Mouse (Mus musculus): Measurements from ENCODE around the gene Arhgap17. TPM values are rescaled to one million over a fixed set of nuclear protein-coding genes. Genes with fewer than 3 reads are reported as not detected.
A peak's percentile ranks its signal among the peaks of the same experiment; 100 is the strongest.

Arhgap17 gene
- polyA plus RNA-seq, 1 experiment from 2014 or later: 12.0 TPM

DNA sequence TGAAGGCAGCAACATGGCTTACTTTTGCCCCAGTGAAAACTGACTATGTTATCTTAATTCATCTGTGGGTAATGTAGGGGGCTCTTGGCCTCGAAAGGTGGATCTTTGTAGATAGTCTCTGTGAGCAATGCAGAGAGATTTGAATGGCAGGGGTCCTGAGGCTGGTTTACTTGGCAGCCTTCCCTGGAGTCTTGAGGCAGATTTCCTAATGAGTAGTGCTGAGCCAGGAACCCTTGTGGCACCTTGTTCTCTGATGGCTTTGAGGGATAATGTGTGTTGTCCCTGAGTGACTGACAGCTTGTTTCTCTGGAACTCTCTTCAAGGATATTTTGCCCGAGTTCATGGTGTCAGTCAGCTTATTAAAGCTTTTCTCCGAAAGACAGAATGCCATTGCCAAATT, 31.4 kb upstream of the Arhgap17 start:
- Histone ChIP-seq H3K9ac (replicated peaks; ENCODE audit: low read length) (no peak overlapping the region), H3K4me3 (replicated peaks; ENCODE audit: low read depth, low read length) (no peak overlapping the region), H3K4me2 (ENCODE audit: low read length) (no peak overlapping the region), H3K4me1 (ENCODE audit: control insufficient read depth, insufficient read depth, low read length) (no peaks in the 10 kb centered on the region), H3K36me3 (ENCODE audit: control insufficient read depth, insufficient read depth, low read length) (peaks cover 54% of the 10 kb centered on the region), H3K27ac (replicated peaks; ENCODE audit: low read depth, low read length) (no peak overlapping the region), H3K27me3 (ENCODE audit: control insufficient read depth, insufficient read depth, low read length) (no peaks in the 10 kb centered on the region), H3K9me3 (ENCODE audit: control insufficient read depth, low read length) (no peaks in the 10 kb centered on the region)
- peak; percentile 7 for DNase-seq
- WGBS: 83% methylated on average over 3 of the region's 3 CpGs
- ATAC-seq (ENCODE audit: low FRiP score, low TSS enrichment): no peak

DNA sequence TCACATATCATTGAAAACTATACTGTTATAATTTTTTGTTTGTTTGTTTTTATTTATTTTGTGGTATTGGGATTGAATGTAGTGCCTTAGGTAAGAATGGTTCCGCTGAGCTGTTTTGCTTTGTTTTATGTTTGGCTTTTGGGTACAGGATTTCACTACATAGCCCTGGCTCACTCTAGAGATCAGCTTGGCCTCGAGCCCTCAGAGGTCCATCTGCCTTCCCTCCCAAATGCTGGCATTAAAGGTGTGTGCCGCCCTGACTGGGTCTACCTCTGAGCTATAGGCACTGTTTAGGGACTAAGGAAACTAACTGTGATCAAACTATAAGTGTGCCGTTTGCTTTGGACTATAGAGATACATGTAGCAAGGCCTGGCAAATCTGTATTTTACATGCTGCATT, 29.6 kb upstream of the Arhgap17 start:
- no peak overlapping the region for H3K27ac ChIP-seq (replicated peaks; ENCODE audit: low read depth, low read length)
- WGBS: 87% methylated on average over 4 of the region's 4 CpGs
- DNase-seq: no peak
- ATAC-seq (ENCODE audit: low FRiP score, low TSS enrichment): no peak
- H3K4me3 ChIP-seq (replicated peaks; ENCODE audit: low read depth, low read length): no peak overlapping the region
- no peak overlapping the region for H3K9ac ChIP-seq (replicated peaks; ENCODE audit: low read length)
- no peaks in the 10 kb centered on the region for H3K9me3 ChIP-seq (ENCODE audit: control insufficient read depth, low read length)
- peaks cover 41% of the 10 kb centered on the region for H3K36me3 ChIP-seq (ENCODE audit: control insufficient read depth, insufficient read depth, low read length)
- H3K4me2 ChIP-seq (ENCODE audit: low read length): no peak overlapping the region
- no peaks in the 10 kb centered on the region for H3K27me3 ChIP-seq (ENCODE audit: control insufficient read depth, insufficient read depth, low read length)
- H3K4me1 ChIP-seq (ENCODE audit: control insufficient read depth, insufficient read depth, low read length): no peaks in the 10 kb centered on the region

DNA sequence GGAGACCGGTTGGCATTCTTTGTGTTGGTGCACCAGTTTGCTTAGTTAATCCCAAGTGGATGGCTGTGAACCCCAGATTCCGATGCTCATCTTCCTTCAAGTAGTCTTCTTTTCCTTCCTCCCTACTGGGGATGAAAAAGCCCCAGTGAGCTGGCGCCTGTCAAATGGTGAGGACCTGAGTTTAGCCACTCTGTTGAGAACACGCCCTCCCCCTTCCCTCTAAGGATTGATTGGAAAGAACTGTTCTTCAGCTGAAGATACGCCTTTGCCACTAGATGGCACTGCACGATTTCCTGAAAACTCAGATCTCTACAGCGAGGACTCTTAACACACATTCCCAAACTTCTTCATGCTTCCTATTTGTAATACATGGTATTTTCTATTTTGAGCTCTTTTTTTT, 29.1 kb upstream of the Arhgap17 start:
- ATAC-seq (ENCODE audit: low FRiP score, low TSS enrichment) (no peak), DNase-seq (peak; percentile 90)
- no peaks in the 10 kb centered on the region for H3K27me3 ChIP-seq (ENCODE audit: control insufficient read depth, insufficient read depth, low read length)
- 28% methylated on average over 7 of the region's 7 CpGs for WGBS
- H3K4me2 ChIP-seq (ENCODE audit: low read length): no peak overlapping the region
- H3K4me3 ChIP-seq (replicated peaks; ENCODE audit: low read depth, low read length): no peak overlapping the region
- peaks cover 38% of the 10 kb centered on the region for H3K36me3 ChIP-seq (ENCODE audit: control insufficient read depth, insufficient read depth, low read length)
- H3K9ac ChIP-seq (replicated peaks; ENCODE audit: low read length): no peak overlapping the region
- H3K9me3 ChIP-seq (ENCODE audit: control insufficient read depth, low read length): no peaks in the 10 kb centered on the region
- H3K27ac ChIP-seq (replicated peaks; ENCODE audit: low read depth, low read length): no peak overlapping the region
- no peaks in the 10 kb centered on the region for H3K4me1 ChIP-seq (ENCODE audit: control insufficient read depth, insufficient read depth, low read length)

DNA sequence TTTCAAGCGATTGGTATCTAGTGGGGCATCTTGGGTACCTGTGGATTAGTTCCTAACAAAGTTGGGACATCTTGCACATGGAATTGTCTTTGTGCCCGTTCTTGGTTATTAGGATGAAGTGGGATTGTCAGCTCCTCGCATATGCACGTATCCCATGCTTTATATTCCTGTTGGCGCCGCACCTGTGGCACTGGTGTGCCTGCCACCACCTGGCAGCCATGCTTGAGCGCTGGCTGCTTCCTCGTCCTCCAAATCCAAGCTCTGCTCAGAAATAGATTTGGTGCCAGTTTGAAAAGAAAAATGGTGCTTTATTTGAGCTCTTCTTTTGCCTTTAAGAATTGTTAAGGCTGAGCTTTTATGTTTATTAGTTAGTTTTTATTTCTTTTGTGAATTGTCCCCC, 28.2 kb upstream of the Arhgap17 start:
- H3K9me3 ChIP-seq (ENCODE audit: control insufficient read depth, low read length): no peaks in the 10 kb centered on the region
- H3K4me3 ChIP-seq (replicated peaks; ENCODE audit: low read depth, low read length): no peak overlapping the region
- no peaks in the 10 kb centered on the region for H3K27me3 ChIP-seq (ENCODE audit: control insufficient read depth, insufficient read depth, low read length)
- no peaks in the 10 kb centered on the region for H3K4me1 ChIP-seq (ENCODE audit: control insufficient read depth, insufficient read depth, low read length)
- ATAC-seq (ENCODE audit: low FRiP score, low TSS enrichment) (no peak), DNase-seq (no peak)
- H3K27ac ChIP-seq (replicated peaks; ENCODE audit: low read depth, low read length): no peak overlapping the region
- H3K9ac ChIP-seq (replicated peaks; ENCODE audit: low read length): no peak overlapping the region
- H3K36me3 ChIP-seq (ENCODE audit: control insufficient read depth, insufficient read depth, low read length): peaks cover 30% of the 10 kb centered on the region
- H3K4me2 ChIP-seq (ENCODE audit: low read length): no peak overlapping the region
- 91% methylated on average over 8 of the region's 8 CpGs for WGBS

DNA sequence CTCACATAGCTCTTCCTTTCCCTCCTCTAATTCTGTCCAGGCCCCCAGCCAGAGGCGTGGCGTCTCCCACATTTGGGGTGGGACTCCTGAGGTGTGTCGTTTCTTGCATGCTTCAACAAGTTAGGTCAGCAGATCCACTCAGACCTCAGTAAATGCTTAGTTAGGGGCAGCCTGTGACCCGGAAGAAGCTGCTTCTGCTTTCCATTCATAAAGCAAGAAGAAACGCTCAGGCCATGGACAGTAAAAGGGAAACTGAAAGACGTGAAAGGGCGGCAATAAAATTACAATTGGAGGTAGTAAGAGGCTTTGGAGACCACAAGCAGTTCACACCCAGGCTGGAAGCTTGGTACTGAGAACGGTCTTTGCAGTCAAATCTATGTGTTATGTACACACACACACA, 27.7 kb upstream of the Arhgap17 start:
- WGBS: 88% methylated on average over 8 of the region's 8 CpGs
- Histone ChIP-seq H3K27me3 (ENCODE audit: control insufficient read depth, insufficient read depth, low read length) (no peaks in the 10 kb centered on the region), H3K4me3 (replicated peaks; ENCODE audit: low read depth, low read length) (no peak overlapping the region), H3K27ac (replicated peaks; ENCODE audit: low read depth, low read length) (no peak overlapping the region), H3K9ac (replicated peaks; ENCODE audit: low read length) (no peak overlapping the region), H3K9me3 (ENCODE audit: control insufficient read depth, low read length) (no peaks in the 10 kb centered on the region), H3K36me3 (ENCODE audit: control insufficient read depth, insufficient read depth, low read length) (peaks cover 29% of the 10 kb centered on the region), H3K4me2 (ENCODE audit: low read length) (no peak overlapping the region), H3K4me1 (ENCODE audit: control insufficient read depth, insufficient read depth, low read length) (no peaks in the 10 kb centered on the region)
- DNase-seq (no peak), ATAC-seq (ENCODE audit: low FRiP score, low TSS enrichment) (no peak)

DNA sequence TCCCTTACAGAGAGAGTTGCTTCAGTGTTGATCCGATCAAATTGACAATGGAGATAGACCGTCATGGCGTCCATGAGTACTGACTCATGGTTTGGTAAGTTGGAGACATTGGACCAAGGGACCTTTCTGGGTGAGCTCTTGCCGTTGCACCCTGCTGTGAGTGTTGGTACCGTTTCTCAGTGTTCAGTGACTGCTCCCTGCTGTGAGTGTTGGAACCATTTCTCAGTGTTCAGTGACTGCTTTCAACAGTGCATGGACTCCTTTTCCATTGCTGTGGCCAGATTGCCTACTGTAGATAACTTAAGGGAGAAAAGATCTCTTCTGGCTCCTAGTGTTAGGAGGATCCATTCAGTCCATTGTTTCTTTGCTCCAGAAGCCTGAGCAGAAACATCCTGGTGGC, 27.2 kb upstream of the Arhgap17 start:
- WGBS: 90% methylated on average over 5 of the region's 5 CpGs

DNA sequence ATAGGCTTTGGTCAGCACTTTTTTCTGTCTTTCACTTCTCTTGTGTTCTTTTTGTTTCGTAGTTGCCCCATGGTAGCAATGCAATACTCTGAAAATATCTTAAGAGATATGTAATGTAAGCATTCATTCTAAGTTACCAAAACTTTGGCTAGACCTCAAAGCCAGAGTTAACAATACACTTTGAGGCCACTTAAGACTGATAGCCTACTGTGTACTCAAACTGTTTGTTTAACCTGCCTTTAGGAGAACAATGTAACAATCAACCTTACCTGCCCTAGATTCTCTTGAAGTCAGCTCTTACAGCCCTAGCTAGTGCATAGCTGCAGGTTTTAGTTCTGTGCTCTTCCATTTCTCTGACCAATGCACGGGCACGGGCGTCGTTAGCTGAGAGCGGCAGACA, 24.6 kb upstream of the Arhgap17 start:
- 96% methylated on average over 6 of the region's 6 CpGs for WGBS
- no peak for ATAC-seq (ENCODE audit: low FRiP score, low TSS enrichment)

More for the DNA sequence above, 27.2 kb upstream of the Arhgap17 start:
- peaks cover 28% of the 10 kb centered on the region for H3K36me3 ChIP-seq (ENCODE audit: control insufficient read depth, insufficient read depth, low read length)
- no peak overlapping the region for H3K27ac ChIP-seq (replicated peaks; ENCODE audit: low read depth, low read length)
- DNase-seq: no peak
- H3K9ac ChIP-seq (replicated peaks; ENCODE audit: low read length): no peak overlapping the region
- H3K9me3 ChIP-seq (ENCODE audit: control insufficient read depth, low read length): no peaks in the 10 kb centered on the region
- H3K4me1 ChIP-seq (ENCODE audit: control insufficient read depth, insufficient read depth, low read length): no peaks in the 10 kb centered on the region
- no peak overlapping the region for H3K4me2 ChIP-seq (ENCODE audit: low read length)
- ATAC-seq (ENCODE audit: low FRiP score, low TSS enrichment): no peak
- H3K27me3 ChIP-seq (ENCODE audit: control insufficient read depth, insufficient read depth, low read length): no peaks in the 10 kb centered on the region
- H3K4me3 ChIP-seq (replicated peaks; ENCODE audit: low read depth, low read length): no peak overlapping the region

DNA sequence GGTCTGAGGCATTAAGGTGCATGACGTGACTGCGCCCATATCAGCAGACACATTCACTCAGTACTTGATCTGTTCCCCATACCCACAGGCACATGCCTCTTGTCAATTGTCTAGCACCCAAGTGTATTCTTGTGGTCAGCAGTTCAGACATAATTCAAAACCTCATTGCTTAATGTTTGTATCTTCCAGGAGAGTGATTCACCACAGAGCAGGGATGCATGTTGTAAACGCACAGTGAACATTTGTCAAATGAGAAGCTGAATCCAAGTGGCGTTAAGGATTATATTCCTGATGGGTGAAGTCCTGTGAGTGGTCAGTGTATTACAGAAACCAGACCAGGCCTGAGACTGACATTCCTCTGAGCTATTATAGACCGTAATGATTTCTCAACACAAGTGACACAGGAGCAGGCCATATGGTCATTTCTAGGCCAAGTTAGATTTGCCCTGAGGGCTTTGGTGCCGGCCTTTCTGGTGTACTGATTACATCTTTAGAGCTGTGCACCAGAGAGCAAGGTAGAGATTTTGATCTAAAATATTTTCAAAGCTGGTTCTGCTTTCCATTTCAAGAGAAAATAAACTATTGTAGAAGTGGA, 20.1 kb upstream of the Arhgap17 start:
- WGBS: 91% methylated on average over 6 of the region's 6 CpGs
- no peaks in the 10 kb centered on the region for H3K9me3 ChIP-seq (ENCODE audit: control insufficient read depth, low read length)
- no peak overlapping the region for H3K27ac ChIP-seq (replicated peaks; ENCODE audit: low read depth, low read length)
- ATAC-seq (ENCODE audit: low FRiP score, low TSS enrichment) (no peak), DNase-seq (no peak)
- H3K4me2 ChIP-seq (ENCODE audit: low read length): no peak overlapping the region
- no peaks in the 10 kb centered on the region for H3K27me3 ChIP-seq (ENCODE audit: control insufficient read depth, insufficient read depth, low read length)
- H3K9ac ChIP-seq (replicated peaks; ENCODE audit: low read length): no peak overlapping the region
- H3K4me3 ChIP-seq (replicated peaks; ENCODE audit: low read depth, low read length): no peak overlapping the region
- H3K4me1 ChIP-seq (ENCODE audit: control insufficient read depth, insufficient read depth, low read length): no peaks in the 10 kb centered on the region
- peaks cover 55% of the 10 kb centered on the region for H3K36me3 ChIP-seq (ENCODE audit: control insufficient read depth, insufficient read depth, low read length)

More for the DNA sequence above, 24.6 kb upstream of the Arhgap17 start:
- Histone ChIP-seq H3K4me2 (ENCODE audit: low read length) (no peak overlapping the region), H3K9ac (replicated peaks; ENCODE audit: low read length) (no peak overlapping the region), H3K4me3 (replicated peaks; ENCODE audit: low read depth, low read length) (no peak overlapping the region), H3K27ac (replicated peaks; ENCODE audit: low read depth, low read length) (no peak overlapping the region), H3K36me3 (ENCODE audit: control insufficient read depth, insufficient read depth, low read length) (peaks cover 28% of the 10 kb centered on the region), H3K9me3 (ENCODE audit: control insufficient read depth, low read length) (no peaks in the 10 kb centered on the region), H3K27me3 (ENCODE audit: control insufficient read depth, insufficient read depth, low read length) (no peaks in the 10 kb centered on the region), H3K4me1 (ENCODE audit: control insufficient read depth, insufficient read depth, low read length) (no peaks in the 10 kb centered on the region)
- no peak for DNase-seq

DNA sequence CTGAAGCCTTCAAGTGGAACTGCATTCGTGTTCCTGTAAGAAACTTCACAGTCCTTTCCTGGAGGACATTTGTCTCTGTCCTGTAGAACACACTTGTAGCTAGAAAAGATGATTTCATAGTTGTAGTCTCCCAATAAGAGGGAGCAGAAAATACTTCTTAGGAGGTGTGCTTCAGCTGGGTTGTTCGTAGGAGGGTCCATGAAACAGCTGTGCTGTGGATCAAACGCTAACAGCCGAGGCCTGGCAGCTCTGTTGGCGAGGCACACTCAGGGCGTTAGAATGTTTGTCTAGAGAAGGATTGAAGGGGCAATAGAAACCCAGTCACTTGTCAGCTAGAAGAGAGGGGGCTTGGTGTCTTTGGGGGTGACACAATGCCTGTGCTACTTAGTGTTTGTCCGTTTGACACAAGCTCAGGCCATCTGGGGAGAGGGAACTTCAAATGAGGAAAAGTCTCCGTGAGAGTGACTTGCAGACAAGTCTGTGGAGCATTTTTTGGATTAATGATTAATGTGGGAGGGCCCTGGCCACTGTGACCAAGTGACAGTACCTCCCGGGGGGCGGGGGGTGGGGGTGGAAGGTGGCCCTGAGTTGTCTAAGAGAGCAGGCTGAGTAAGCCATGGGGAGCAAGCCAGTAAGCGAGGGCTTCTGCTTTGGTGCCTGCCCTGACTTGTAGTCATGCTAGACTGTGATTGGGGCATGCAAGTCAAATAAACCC, 16.1 kb upstream of the Arhgap17 start:
- Histone ChIP-seq H3K9ac (replicated peaks; ENCODE audit: low read length) (no peak overlapping the region), H3K4me3 (replicated peaks; ENCODE audit: low read depth, low read length) (no peak overlapping the region), H3K36me3 (ENCODE audit: control insufficient read depth, insufficient read depth, low read length) (peaks cover 37% of the 10 kb centered on the region), H3K4me2 (ENCODE audit: low read length) (no peak overlapping the region), H3K27ac (replicated peaks; ENCODE audit: low read depth, low read length) (no peak overlapping the region), H3K9me3 (ENCODE audit: control insufficient read depth, low read length) (no peaks in the 10 kb centered on the region), H3K27me3 (ENCODE audit: control insufficient read depth, insufficient read depth, low read length) (no peaks in the 10 kb centered on the region), H3K4me1 (ENCODE audit: control insufficient read depth, insufficient read depth, low read length) (no peaks in the 10 kb centered on the region)
- 91% methylated on average over 11 of the region's 11 CpGs for WGBS
- DNase-seq (no peak), ATAC-seq (ENCODE audit: low FRiP score, low TSS enrichment) (no peak)

All from midbrain, embryonic 14.5 days (tissue).